Mouse (Mus musculus) embryonic facial prominence, embryonic 12.5 days (tissue): ENCODE results near the gene Ecm1. TPM values are rescaled to one million over a fixed set of nuclear protein-coding genes. Genes with fewer than 3 reads are reported as not detected.

ENCODE experiments used
- ATAC-seq: fragments of 200-750 bp; cut with Nextera tagmentation; 2 replicates; pipeline ENCODE4 v1.8.0; 2017; ENCODE audit not compliant: insufficient number of reproducible peaks, insufficient read depth, low FRiP score, low TSS enrichment
- H3K27ac ChIP-seq: fragments of 300-500 bp; sonication (generic); 2 replicates; pipeline ENCODE4 v1.5.1; 2016; ENCODE audit warnings: mild to moderate bottlenecking
- H3K27me3 ChIP-seq: fragments of 300-500 bp; sonication (generic); 2 replicates; pipeline ENCODE4 v1.6.1; 2016; ENCODE audit warnings: mild to moderate bottlenecking, moderate library complexity
- H3K36me3 ChIP-seq: fragments of 300-500 bp; sonication (generic); 2 replicates; pipeline ENCODE4 v1.6.1; 2016; ENCODE audit warnings: mild to moderate bottlenecking
- H3K4me1 ChIP-seq: fragments of 300-500 bp; sonication (generic); 2 replicates; pipeline ENCODE4 v1.6.1; 2016
- H3K4me2 ChIP-seq: fragments of 300-500 bp; sonication (generic); replicated peaks from 2 replicates; pipeline ENCODE4 v1.6.1; 2016; ENCODE audit warnings: mild to moderate bottlenecking, moderate library complexity
- H3K4me3 ChIP-seq: fragments of 300-500 bp; sonication (generic); 2 replicates; pipeline ENCODE4 v1.5.1; 2016; ENCODE audit warnings: mild to moderate bottlenecking
- H3K9ac ChIP-seq: fragments of 300-500 bp; sonication (generic); 2 replicates; pipeline ENCODE4 v1.6.1; 2016; ENCODE audit warnings: mild to moderate bottlenecking, moderate library complexity
- H3K9me3 ChIP-seq: fragments of 300-500 bp; sonication (generic); 2 replicates; pipeline ENCODE4 v1.6.1; 2016; ENCODE audit warnings: mild to moderate bottlenecking, moderate library complexity
- WGBS: fragments of 180-500 bp; shearing (Covaris S2); methylation state at CpG from one replicate; pipeline ENCODE4 v1.1.7; 2016; 5-methylcytosine and 5-hydroxymethylcytosine counted together
- polyA plus RNA-seq: library from polyadenylated mRNA; unstranded; fragments of >200 nt; fragmentation: Nextera tagmentation; extraction: Ambion mirVana; gene quantifications from 2 replicates; pipeline ENCODE4 v1.2.1, GENCODE M21; 2016

Gene Ecm1
- polyA plus RNA-seq, 1 experiment from 2014 or later, result 6.4 TPM

GRCm38 (mm10) chr3:95725863-95726262 is 13.5 kb downstream of the Ecm1 start:
- ATAC-seq, result no peak
- WGBS, result 84% methylated on average over 7 of the region's 7 CpGs
- H3K4me2 ChIP-seq, result no peak overlapping the region

GRCm38 (mm10) chr3:95722386-95722785 is 17.0 kb downstream of the Ecm1 start:
- Histone ChIP-seq H3K4me1 (no peaks in the 10 kb centered on the region), H3K9me3 (no peaks in the 10 kb centered on the region), H3K4me2 (no peak overlapping the region), H3K4me3 (no peak overlapping the region), H3K9ac (no peak overlapping the region), H3K27me3 (no peaks in the 10 kb centered on the region), H3K27ac (no peak overlapping the region), H3K36me3 (no peaks in the 10 kb centered on the region)
- WGBS, result 62% methylated on average over 3 of the region's 3 CpGs
- ATAC-seq, result no peak

More at GRCm38 (mm10) chr3:95725863-95726262, 13.5 kb downstream of the Ecm1 start:
- Histone ChIP-seq H3K4me1 (no peaks in the 10 kb centered on the region), H3K27me3 (no peaks in the 10 kb centered on the region), H3K27ac (no peak overlapping the region), H3K36me3 (no peaks in the 10 kb centered on the region), H3K9ac (no peak overlapping the region), H3K9me3 (no peaks in the 10 kb centered on the region), H3K4me3 (no peak overlapping the region)

DNA sequence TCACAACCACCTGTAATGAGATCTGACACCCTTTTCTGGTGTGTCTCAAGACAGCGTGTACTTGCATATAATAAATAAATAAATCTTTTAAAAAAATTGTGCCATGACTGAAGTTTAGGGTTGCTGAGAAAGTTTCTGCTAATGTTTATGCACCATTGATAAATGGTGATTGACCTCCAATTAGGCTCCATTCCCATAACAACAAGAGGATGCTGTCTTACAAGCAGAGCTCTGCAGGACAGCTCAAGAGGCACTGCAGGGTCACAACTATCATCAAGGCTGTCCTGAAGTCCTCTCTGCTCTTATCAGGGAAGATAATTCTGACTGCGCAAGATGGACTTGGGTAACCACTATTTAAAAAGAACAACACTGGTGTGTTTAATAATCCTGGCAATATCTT is 21.2 kb downstream of the Ecm1 start:
- no peak overlapping the region for H3K4me2 ChIP-seq
- WGBS, result 88% methylated on average over 2 of the region's 2 CpGs
- H3K27me3 ChIP-seq, result no peaks in the 10 kb centered on the region
- ATAC-seq, result no peak
- no peaks in the 10 kb centered on the region for H3K9me3 ChIP-seq
- no peaks in the 10 kb centered on the region for H3K36me3 ChIP-seq
- no peaks in the 10 kb centered on the region for H3K4me1 ChIP-seq
- no peak overlapping the region for H3K27ac ChIP-seq
- no peak overlapping the region for H3K9ac ChIP-seq
- H3K4me3 ChIP-seq, result no peak overlapping the region

GRCm38 (mm10) chr3:95716075-95716474 is 23.3 kb downstream of the Ecm1 start:
- H3K27me3 ChIP-seq, result no peaks in the 10 kb centered on the region
- no peaks in the 10 kb centered on the region for H3K9me3 ChIP-seq
- WGBS, result 78% methylated on average over 1 of the region's 1 CpGs
- H3K4me2 ChIP-seq, result no peak overlapping the region
- H3K4me3 ChIP-seq, result no peak overlapping the region
- H3K36me3 ChIP-seq, result no peaks in the 10 kb centered on the region
- no peaks in the 10 kb centered on the region for H3K4me1 ChIP-seq
- no peak overlapping the region for H3K9ac ChIP-seq
- no peak for ATAC-seq
- H3K27ac ChIP-seq, result no peak overlapping the region

DNA sequence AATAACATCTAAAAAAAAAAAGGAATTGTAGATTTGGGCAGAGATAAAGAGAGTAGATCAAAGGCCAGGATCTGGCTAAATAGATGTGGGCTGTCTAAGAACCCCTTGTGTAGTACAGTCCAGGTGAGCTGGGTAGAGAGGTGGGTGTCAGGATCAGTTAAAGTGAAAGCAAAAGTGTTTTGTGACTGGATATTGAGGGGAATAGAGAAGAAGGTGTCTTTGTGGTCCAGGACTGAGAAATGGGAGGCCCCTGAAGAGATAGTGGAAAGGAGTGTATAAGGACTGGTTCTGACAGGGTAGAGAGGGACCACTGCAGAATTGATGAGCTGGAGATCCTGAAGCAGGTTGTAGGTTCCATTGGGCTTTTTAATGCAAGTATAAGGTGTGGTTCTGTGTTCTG is 29.4 kb downstream of the Ecm1 start:
- no peak for ATAC-seq
- H3K4me1 ChIP-seq, result 0 out of 2 replicates have a peak, but pooled peaks cover 3% of the 10 kb centered on the region
- no peak overlapping the region for H3K4me2 ChIP-seq
- no peak overlapping the region for H3K9ac ChIP-seq
- H3K27ac ChIP-seq, result no peak overlapping the region
- H3K36me3 ChIP-seq, result no peaks in the 10 kb centered on the region
- no peak overlapping the region for H3K4me3 ChIP-seq
- no peaks in the 10 kb centered on the region for H3K27me3 ChIP-seq
- no peaks in the 10 kb centered on the region for H3K9me3 ChIP-seq

GRCm38 (mm10) chr3:95709044-95709443 is 30.3 kb downstream of the Ecm1 start:
- Histone ChIP-seq H3K9ac (no peak overlapping the region), H3K4me2 (no peak overlapping the region), H3K9me3 (no peaks in the 10 kb centered on the region), H3K4me3 (no peak overlapping the region), H3K27ac (no peak overlapping the region), H3K4me1 (0 out of 2 replicates have a peak, but pooled peaks cover 3% of the 10 kb centered on the region), H3K36me3 (no peaks in the 10 kb centered on the region), H3K27me3 (no peaks in the 10 kb centered on the region)
- 94% methylated on average over 4 of the region's 4 CpGs for WGBS
- ATAC-seq, result no peak

GRCm38 (mm10) chr3:95707497-95707896 is 31.9 kb downstream of the Ecm1 start:
- WGBS, result 79% methylated on average over 7 of the region's 7 CpGs
- no peak overlapping the region for H3K9ac ChIP-seq
- no peak overlapping the region for H3K27ac ChIP-seq
- ATAC-seq, result no peak
- H3K9me3 ChIP-seq, result no peaks in the 10 kb centered on the region
- no peaks in the 10 kb centered on the region for H3K27me3 ChIP-seq
- no peak overlapping the region for H3K4me2 ChIP-seq
- no peak overlapping the region for H3K4me3 ChIP-seq
- H3K36me3 ChIP-seq, result no peaks in the 10 kb centered on the region
- 0 out of 2 replicates have a peak, but pooled peaks cover 3% of the 10 kb centered on the region for H3K4me1 ChIP-seq

DNA sequence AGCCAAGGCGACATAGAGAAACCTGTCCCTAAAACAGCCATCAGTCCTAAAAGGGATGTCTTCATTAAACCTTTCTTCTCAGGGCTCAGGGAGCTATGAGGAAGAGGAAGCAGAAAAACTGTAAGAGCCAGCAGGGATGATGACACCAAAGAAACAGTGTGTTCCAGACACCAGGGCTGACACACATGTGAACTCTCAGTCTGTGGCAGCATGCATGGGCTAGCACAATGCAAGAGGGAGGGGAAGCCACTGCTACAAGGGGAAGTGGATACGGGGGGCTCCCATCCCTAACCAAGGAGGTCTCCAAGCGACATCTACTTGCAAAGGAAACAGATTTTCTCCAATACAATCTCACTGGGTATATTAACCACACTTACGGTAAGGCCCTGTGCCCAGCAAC is 33.1 kb downstream of the Ecm1 start:
- no peaks in the 10 kb centered on the region for H3K27me3 ChIP-seq
- 92% methylated on average over 4 of the region's 4 CpGs for WGBS
- ATAC-seq, result no peak

DNA sequence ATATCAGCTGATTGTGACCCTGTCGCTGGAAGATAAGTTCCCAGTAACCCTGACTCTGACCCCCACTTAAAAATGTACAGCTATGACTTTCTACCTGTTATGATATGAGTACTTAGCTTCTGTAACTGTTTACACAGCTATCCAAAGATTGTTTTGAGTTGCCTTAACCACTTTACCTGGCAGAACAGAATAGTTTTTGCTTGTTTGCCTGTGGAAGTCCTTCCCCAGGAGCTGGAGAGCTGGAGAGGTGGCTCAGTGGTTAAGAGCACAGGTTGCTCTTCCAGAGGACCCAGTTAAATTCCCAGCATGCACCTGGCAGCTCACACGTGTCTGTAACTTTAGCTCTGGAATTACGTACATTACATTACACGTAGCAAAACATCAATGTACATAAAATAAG is 34.8 kb downstream of the Ecm1 start:
- H3K4me3 ChIP-seq, result no peak overlapping the region
- no peaks in the 10 kb centered on the region for H3K27me3 ChIP-seq
- H3K36me3 ChIP-seq, result no peaks in the 10 kb centered on the region
- no peak for ATAC-seq
- peaks cover 15% of the 10 kb centered on the region for H3K4me1 ChIP-seq
- H3K27ac ChIP-seq, result no peak overlapping the region
- no peak overlapping the region for H3K9ac ChIP-seq
- H3K9me3 ChIP-seq, result no peaks in the 10 kb centered on the region
- no peak overlapping the region for H3K4me2 ChIP-seq
- WGBS, result 88% methylated on average over 4 of the region's 4 CpGs

More for the DNA sequence above, 33.1 kb downstream of the Ecm1 start:
- no peaks in the 10 kb centered on the region for H3K9me3 ChIP-seq
- H3K36me3 ChIP-seq, result no peaks in the 10 kb centered on the region
- no peak overlapping the region for H3K9ac ChIP-seq
- no peak overlapping the region for H3K27ac ChIP-seq
- no peak overlapping the region for H3K4me3 ChIP-seq
- peaks cover 15% of the 10 kb centered on the region for H3K4me1 ChIP-seq
- no peak overlapping the region for H3K4me2 ChIP-seq

- Histone ChIP-seq H3K27ac (no peak overlapping the region), H3K27me3 (no peaks in the 10 kb centered on the region), H3K9ac (no peak overlapping the region), H3K36me3 (no peaks in the 10 kb centered on the region), H3K4me2 (no peak overlapping the region), H3K9me3 (no peaks in the 10 kb centered on the region), H3K4me3 (no peak overlapping the region), H3K4me1 (peaks cover 15% of the 10 kb centered on the region)
- ATAC-seq, result no peak
- WGBS, result 88% methylated on average over 3 of the region's 3 CpGs
Observed at GRCm38 (mm10) chr3:95703276-95703675, 36.1 kb downstream of the Ecm1 start.

DNA sequence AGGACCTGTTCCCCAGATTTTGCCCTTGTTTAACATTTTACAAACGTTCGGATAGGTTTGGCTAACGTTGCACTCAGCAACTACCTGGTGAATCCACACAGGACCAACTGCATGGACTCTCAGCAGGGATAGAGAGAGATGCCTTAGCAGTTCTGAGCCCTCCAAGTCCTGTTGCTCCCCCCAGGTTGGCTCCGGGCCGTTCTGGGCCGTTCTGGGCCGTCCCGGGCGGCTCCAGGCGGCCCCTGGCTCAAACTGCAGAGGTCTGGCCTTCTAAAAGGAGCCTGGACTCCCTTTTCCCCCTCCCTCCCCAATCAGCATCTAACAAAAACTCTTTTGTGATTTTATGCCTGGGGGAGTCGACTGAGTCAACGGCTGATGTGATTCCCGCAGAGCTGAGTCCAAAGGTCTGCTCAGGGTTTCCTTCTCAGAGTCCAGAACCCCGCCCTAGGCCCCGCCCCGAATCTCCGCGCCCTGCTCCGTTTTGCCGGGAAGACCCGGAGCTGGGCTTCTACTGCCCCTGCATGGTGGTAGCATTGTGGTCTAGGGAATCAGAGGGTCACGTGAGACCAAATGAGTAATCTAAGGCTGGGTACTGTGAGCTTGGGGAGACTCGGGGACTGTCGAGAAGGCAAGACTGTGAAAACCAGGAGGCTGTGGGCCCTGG is 37.4 kb downstream of the Ecm1 start:
- no peaks in the 10 kb centered on the region for H3K36me3 ChIP-seq
- 4% methylated on average over 24 of the region's 24 CpGs for WGBS

GRCm38 (mm10) chr3:95701085-95701484 is 38.3 kb downstream of the Ecm1 start:
- H3K9ac ChIP-seq, result no peak overlapping the region
- H3K27ac ChIP-seq, result no peak overlapping the region
- no peaks in the 10 kb centered on the region for H3K9me3 ChIP-seq
- H3K4me2 ChIP-seq, result no peak overlapping the region
- ATAC-seq, result no peak
- no peaks in the 10 kb centered on the region for H3K36me3 ChIP-seq
- no peaks in the 10 kb centered on the region for H3K27me3 ChIP-seq
- H3K4me3 ChIP-seq, result no peak overlapping the region
- peaks cover 18% of the 10 kb centered on the region for H3K4me1 ChIP-seq
- WGBS, result 81% methylated on average over 2 of the region's 2 CpGs

More for the DNA sequence above, 37.4 kb downstream of the Ecm1 start:
- Histone ChIP-seq H3K27ac (peak overlapping the region; percentile 79), H3K9ac (peak overlapping the region; percentile 51), H3K9me3 (no peaks in the 10 kb centered on the region), H3K4me1 (peaks cover 12% of the 10 kb centered on the region), H3K27me3 (no peaks in the 10 kb centered on the region), H3K4me2 (peak overlapping the region; percentile 56), H3K4me3 (peak overlapping the region; percentile 29)
- ATAC-seq, result peak; percentile 89
